Mouse (Mus musculus) CD4-positive, CD25-positive, alpha-beta regulatory T cell (primary cell): Measurements from ENCODE around the gene Olfr789. TPM values are rescaled to one million over a fixed set of nuclear protein-coding genes. Genes with fewer than 3 reads are reported as not detected.

Experiments used
- polyA plus RNA-seq: library from polyadenylated mRNA; unstranded; fragments of 100-300 nt; shearing (Covaris generic); gene quantifications from one replicate; pipeline ENCODE4 v1.2.1, GENCODE M21; 2017

The Olfr789 gene
- not detected for polyA plus RNA-seq

DNA sequence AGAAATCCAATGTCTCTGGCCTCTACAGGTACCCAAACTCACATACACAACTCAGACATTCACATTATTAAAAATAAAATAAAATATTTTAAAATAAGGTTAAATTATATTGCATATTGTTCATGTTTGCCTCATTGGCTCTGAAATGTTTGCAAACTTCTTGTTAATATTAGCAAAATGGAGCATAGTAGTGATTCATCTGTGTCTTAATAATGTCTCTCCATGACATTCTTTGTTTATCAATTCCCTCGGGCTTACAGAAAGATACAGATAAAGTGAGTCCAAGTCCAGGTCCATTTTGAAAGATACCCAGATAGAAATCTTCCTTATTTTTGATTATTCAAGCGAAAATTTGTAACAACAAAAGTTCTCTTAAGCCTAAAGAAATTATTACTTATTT lies at the start of gene Olfr789:
Gene Olfr789 (plus strand): TSS at position 301 of the 400 bp plus-strand sequence.

DNA sequence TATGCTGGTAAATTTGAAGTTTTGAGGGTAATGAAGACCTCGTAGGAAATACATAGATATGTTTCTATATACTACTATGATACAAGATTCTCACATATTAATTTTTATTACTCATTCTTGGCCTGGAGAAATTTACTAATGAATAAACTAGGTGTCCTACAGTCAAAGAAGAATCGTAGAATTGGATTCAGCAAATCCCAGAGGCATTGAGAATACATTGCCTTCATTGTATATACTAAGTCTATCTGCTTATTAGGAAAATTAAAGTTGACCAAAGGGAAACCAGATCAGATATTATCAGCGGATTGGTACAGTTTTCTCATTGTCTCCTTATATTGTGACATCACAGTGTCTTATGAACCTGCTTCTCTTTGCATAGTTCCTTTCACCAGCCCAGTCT lies 23.0 kb upstream of the Olfr789 start, which contains the start of gene Olfr787:
Gene Olfr787 (plus strand): TSS at position 301 of the 400 bp plus-strand sequence.

DNA sequence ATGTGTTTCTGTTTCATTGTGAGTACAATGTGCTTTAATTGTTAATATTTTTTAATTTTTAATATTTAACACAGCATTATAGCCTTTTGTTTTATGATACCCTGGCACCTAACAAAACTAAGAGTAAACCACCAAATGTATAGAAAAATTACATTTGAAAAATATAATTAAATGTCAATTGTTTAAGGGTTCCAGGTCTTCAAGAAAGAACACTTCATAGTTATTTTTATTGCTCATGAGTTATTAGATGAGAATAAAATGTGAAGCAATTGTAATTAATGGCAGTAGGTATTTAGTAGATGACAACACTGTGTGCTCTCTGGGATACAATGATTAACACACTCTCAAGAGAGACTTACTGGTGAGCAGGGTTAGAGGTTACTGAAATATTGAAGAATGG lies 13.9 kb upstream of the Olfr789 start, which contains the start of gene Olfr788:
Gene Olfr788 (plus strand): TSS at position 301 of the 400 bp plus-strand sequence.

DNA sequence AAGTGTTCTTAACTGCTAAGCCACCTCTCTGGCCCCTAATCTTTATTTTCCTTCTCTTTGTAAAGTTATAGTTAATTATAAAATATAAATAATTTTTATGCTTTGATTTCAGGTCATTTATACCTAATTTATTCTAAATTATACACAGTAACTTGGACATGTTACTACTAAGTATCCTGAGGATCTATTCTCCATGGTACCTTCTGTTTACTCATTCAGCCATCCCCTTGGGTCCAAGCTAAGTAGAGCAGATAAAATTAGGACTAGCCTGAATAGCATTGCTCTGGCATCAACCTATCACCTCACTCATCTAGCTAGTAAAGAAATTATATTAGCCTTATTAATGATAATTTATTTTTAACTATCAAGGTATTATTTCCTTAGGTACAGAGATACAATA lies 13.6 kb downstream of the Olfr789 start, which contains the start of gene Olfr790:
Gene Olfr790 (plus strand): TSS at position 301 of the 400 bp plus-strand sequence.

DNA sequence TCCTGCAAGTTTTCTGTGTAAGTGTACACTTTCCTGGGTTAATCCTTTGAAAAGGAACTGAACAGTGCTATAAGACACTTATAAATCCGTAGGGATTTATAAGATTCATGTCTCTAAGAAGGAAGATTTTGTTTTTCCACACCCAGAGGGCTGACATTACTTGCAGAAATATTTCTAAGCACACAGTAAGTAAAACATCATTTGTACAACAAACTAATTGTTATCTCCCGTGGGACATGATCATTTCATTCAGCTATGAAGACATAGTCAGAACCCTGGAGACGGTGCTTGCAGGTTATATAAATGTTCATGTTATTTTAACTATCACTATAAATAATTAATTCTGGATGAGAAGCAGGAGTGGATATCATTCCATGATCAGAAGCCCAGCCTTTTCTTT lies 36.9 kb downstream of the Olfr789 start, which contains the start of gene Olfr791:
Gene Olfr791 (plus strand): TSS at position 301 of the 400 bp plus-strand sequence.

DNA sequence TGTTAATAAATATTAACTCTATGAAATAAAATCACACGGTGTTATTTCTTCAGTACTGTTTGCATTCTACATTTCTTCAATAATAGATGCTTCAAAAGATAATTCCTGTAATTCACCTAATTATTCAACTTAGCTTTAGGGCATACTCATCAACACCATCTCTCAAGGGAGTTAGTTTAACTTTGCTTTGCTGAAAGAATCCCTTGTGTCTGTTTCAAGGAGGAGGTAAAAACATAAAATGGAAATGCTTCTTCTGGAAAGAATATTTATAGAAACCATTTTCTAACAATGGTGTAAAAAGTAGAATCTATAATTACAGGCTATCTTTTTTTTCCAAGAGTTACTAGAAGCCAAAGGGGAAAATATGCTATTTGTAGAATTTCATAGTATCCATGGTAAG lies 54.3 kb downstream of the Olfr789 start, which contains the start of gene Olfr792:
Gene Olfr792 (plus strand): TSS at position 301 of the 400 bp plus-strand sequence.

Other genes with a start within 250 kb of the Olfr789 start
- not detected for gene Olfr774, start 248.5 kb upstream of the Olfr789 start, polyA plus RNA-seq
- gene Olfr775, start 236.3 kb upstream of the Olfr789 start, polyA plus RNA-seq = not detected
- gene Olfr776, start 225.6 kb upstream of the Olfr789 start, polyA plus RNA-seq = not detected
- gene Olfr777, start 213.3 kb upstream of the Olfr789 start, polyA plus RNA-seq = not detected
- gene Olfr780, start 166.6 kb upstream of the Olfr789 start, polyA plus RNA-seq = not detected
- gene Olfr781, start 155.9 kb upstream of the Olfr789 start, polyA plus RNA-seq = not detected
- gene Olfr782, start 135.9 kb upstream of the Olfr789 start, polyA plus RNA-seq = not detected
- 0.07 TPM for gene Olfr784, start 100.7 kb upstream of the Olfr789 start, polyA plus RNA-seq
- gene Olfr785, start 79.3 kb upstream of the Olfr789 start, polyA plus RNA-seq = not detected
- gene Olfr786, start 57.4 kb upstream of the Olfr789 start, polyA plus RNA-seq = not detected
- 0.16 TPM for gene Olfr787, start 22.9 kb upstream of the Olfr789 start, polyA plus RNA-seq
- not detected for gene Olfr788, start 13.8 kb upstream of the Olfr789 start, polyA plus RNA-seq
- not detected for gene Olfr790, start 13.7 kb downstream of the Olfr789 start, polyA plus RNA-seq
- gene Olfr791, start 37.0 kb downstream of the Olfr789 start, polyA plus RNA-seq = not detected
- gene Olfr792, start 54.4 kb downstream of the Olfr789 start, polyA plus RNA-seq = not detected
- not detected for gene Olfr794, start 82.9 kb downstream of the Olfr789 start, polyA plus RNA-seq
- not detected for gene Olfr796, start 127.8 kb downstream of the Olfr789 start, polyA plus RNA-seq
- gene Olfr798, start 143.2 kb downstream of the Olfr789 start, polyA plus RNA-seq = 0.18 TPM
- not detected for gene Olfr799, start 152.7 kb downstream of the Olfr789 start, polyA plus RNA-seq
- gene Olfr800, start 172.9 kb downstream of the Olfr789 start, polyA plus RNA-seq = not detected
- gene Olfr801, start 189.1 kb downstream of the Olfr789 start, polyA plus RNA-seq = not detected
- gene Olfr802, start 203.4 kb downstream of the Olfr789 start, polyA plus RNA-seq = not detected
- not detected for gene Olfr803, start 209.5 kb downstream of the Olfr789 start, polyA plus RNA-seq
- not detected for gene Olfr804, start 218.5 kb downstream of the Olfr789 start, polyA plus RNA-seq
- not detected for gene Olfr805, start 244.6 kb downstream of the Olfr789 start, polyA plus RNA-seq